Mouse (Mus musculus) megakaryocyte, adult 5-6 weeks (primary cell): ENCODE data around the gene Nsdhl. TPM values are rescaled to one million over a fixed set of nuclear protein-coding genes. Genes with fewer than 3 reads are reported as not detected.

Experiments used
- ATAC-seq: 2 replicates; pipeline ENCODE4 v1.8.0; 2016; ENCODE audit warnings: mild to moderate bottlenecking, inconsistent platforms; ENCODE audit not compliant: poor library complexity, severe bottlenecking
- total RNA-seq, 2 experiments: library from RNA; stranded (forward) in 1 of 2; stranded (reverse) in 1 of 2; fragments of 153-499, 151-499 nt in 1 of 2; fragments of 221-1000, 200-1000 nt in 1 of 2; gene quantifications; 2 replicates each; pipeline versions ENCODE4 v1.2.3 to v1.2.4; 2015 to 2017

Gene Nsdhl
- total RNA-seq (2015) (17.0 and 17.4 TPM in 2 replicates), total RNA-seq (2017) (14.1 and 14.7 TPM in 2 replicates)

- peak; percentile 99 for ATAC-seq
These were observed at the start of gene Nsdhl, which contains the start of gene Cetn2 for GRCm38 (mm10) chrX:72917884-72918681. TSS of gene Nsdhl (plus strand) at chrX:72918557. TSS of gene Cetn2 (minus strand) at chrX:72918411.

- ATAC-seq = no peak
These were observed 22.8 kb upstream of the Nsdhl start for GRCm38 (mm10) chrX:72895388-72896054.

GRCm38 (mm10) chrX:72896055-72896437 is 22.3 kb upstream of the Nsdhl start:
- ATAC-seq = no peak

- ATAC-seq = no peak
These were observed 15.8 kb upstream of the Nsdhl start for GRCm38 (mm10) chrX:72902530-72902929.

GRCm38 (mm10) chrX:72907619-72908403 is 10.5 kb upstream of the Nsdhl start:
- ATAC-seq = no peak

GRCm38 (mm10) chrX:72908404-72908741 is 10.0 kb upstream of the Nsdhl start:
- no peak for ATAC-seq

GRCm38 (mm10) chrX:72911611-72912010 is 6.7 kb upstream of the Nsdhl start:
- ATAC-seq = no peak

GRCm38 (mm10) chrX:72918682-72919059 is 314 bp downstream of the Nsdhl start:
- ATAC-seq = no peak; the same call in 1 of the 2 replicates

GRCm38 (mm10) chrX:72921391-72921790 is 3.0 kb downstream of the Nsdhl start:
- no peak for ATAC-seq

- no peak for ATAC-seq
These were observed 35.1 kb downstream of the Nsdhl start for GRCm38 (mm10) chrX:72953464-72953863.

- no peak for ATAC-seq
These were observed 38.1 kb downstream of the Nsdhl start for GRCm38 (mm10) chrX:72956486-72956885.

GRCm38 (mm10) chrX:72960431-72960830 is 42.1 kb downstream of the Nsdhl start:
- ATAC-seq = no peak

GRCm38 (mm10) chrX:72961511-72961910 is 43.2 kb downstream of the Nsdhl start:
- no peak for ATAC-seq

- ATAC-seq = no peak
These were observed 44.4 kb downstream of the Nsdhl start for GRCm38 (mm10) chrX:72962743-72963142.

GRCm38 (mm10) chrX:72982831-72983230 is 64.5 kb downstream of the Nsdhl start:
- no peak for ATAC-seq

- ATAC-seq = no peak
These were observed 67.2 kb downstream of the Nsdhl start for GRCm38 (mm10) chrX:72985607-72986006.

- no peak for ATAC-seq
These were observed 68.6 kb downstream of the Nsdhl start, which contains the start of gene Zfp185 for GRCm38 (mm10) chrX:72986841-72987519. TSS of gene Zfp185 (plus strand) at chrX:72987339.

- no peak for ATAC-seq
These were observed 69.2 kb downstream of the Nsdhl start for GRCm38 (mm10) chrX:72987520-72987905.

- ATAC-seq = no peak
These were observed 70.1 kb downstream of the Nsdhl start for GRCm38 (mm10) chrX:72988431-72988830.

GRCm38 (mm10) chrX:72990581-72990980 is 72.2 kb downstream of the Nsdhl start:
- ATAC-seq = no peak
